Mouse (Mus musculus): Measurements from ENCODE around the gene Osbpl7. TPM values are rescaled to one million over a fixed set of nuclear protein-coding genes. Genes with fewer than 3 reads are reported as not detected.

The Osbpl7 gene
- polyA plus RNA-seq, 1 experiment from 2014 or later, result 10.1 TPM

DNA sequence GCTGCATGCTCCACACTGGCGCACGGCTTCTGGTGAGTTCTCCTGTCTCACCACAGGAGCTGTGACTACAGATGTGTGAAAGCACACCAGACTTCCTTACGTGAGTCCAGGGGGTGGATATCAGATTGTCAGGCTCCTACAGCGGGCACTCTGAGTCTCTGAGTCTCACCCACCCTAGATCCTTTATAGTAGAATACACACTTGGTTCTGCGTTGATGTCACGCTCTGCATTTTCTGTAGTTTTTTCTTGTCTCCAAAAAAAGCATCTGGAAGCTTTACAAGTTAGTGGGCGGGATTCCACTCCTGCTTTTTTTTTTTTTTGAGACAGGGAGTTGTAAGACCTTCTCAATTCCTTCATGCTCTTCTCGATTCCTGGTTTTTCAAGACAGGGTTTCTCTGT lies 5.5 kb upstream of the Osbpl7 start:
- Histone ChIP-seq H3K4me2 (replicated peaks) (no peak overlapping the region), H3K27me3 (no peaks in the 10 kb centered on the region), H3K27ac (no peak overlapping the region), H3K4me1 (peaks cover 14% of the 10 kb centered on the region), H3K36me3 (peaks cover 46% of the 10 kb centered on the region), H3K9ac (no peak overlapping the region), H3K4me3 (no peak overlapping the region), H3K9me3 (no peaks in the 10 kb centered on the region)
- ATAC-seq (ENCODE audit: low FRiP score, low read depth), result no peak
- 93% methylated on average over 8 of the region's 8 CpGs for WGBS

- no peak for ATAC-seq (ENCODE audit: low FRiP score, low read depth)
- Histone ChIP-seq H3K9me3 (no peaks in the 10 kb centered on the region), H3K9ac (no peak overlapping the region)
Observed at GRCm38 (mm10) chr11:97045861-97046260, 4.6 kb upstream of the Osbpl7 start.

DNA sequence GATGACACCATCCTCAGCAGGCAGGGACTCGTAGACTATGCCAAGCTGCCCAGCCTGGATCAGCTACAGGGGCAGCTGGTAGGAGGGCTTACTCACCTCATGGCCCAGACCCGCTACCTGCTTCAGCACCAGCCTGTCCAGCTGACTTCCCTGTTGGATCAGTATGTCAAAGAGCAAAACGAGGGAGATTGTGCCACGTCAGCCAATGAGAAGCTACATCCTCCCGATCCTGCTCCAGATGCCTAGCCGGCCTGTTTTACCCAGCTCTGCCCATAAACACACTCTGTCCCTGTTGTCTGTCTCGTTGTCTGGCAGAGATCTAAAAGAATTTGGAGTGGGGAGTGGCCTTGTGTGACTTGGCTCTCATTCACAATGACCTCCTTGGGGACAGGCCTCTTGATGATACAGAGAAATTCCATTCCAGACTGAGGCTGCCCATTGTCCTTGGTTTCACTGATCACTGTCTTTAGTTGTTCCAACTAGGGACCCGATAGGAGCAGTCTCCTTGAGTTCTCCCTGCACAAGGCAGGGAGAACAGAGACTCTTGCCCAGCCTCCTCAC lies 2.3 kb upstream of the Osbpl7 start:
- no peak overlapping the region for H3K4me2 ChIP-seq (replicated peaks)
- peaks cover 54% of the 10 kb centered on the region for H3K36me3 ChIP-seq
- H3K9me3 ChIP-seq, result no peaks in the 10 kb centered on the region
- no peak for ATAC-seq (ENCODE audit: low FRiP score, low read depth)
- H3K9ac ChIP-seq, result no peak overlapping the region
- H3K27ac ChIP-seq, result no peak overlapping the region
- WGBS, result 82% methylated on average over 8 of the region's 8 CpGs
- no peak overlapping the region for H3K4me3 ChIP-seq
- no peaks in the 10 kb centered on the region for H3K27me3 ChIP-seq
- H3K4me1 ChIP-seq, result peaks cover 21% of the 10 kb centered on the region

More at GRCm38 (mm10) chr11:97045861-97046260, 4.6 kb upstream of the Osbpl7 start:
- Histone ChIP-seq H3K4me3 (no peak overlapping the region), H3K4me2 (replicated peaks) (no peak overlapping the region), H3K27me3 (no peaks in the 10 kb centered on the region), H3K27ac (no peak overlapping the region), H3K36me3 (peaks cover 46% of the 10 kb centered on the region), H3K4me1 (peaks cover 17% of the 10 kb centered on the region)
- WGBS, result 83% methylated on average over 7 of the region's 7 CpGs

- Histone ChIP-seq H3K4me1 (peaks cover 21% of the 10 kb centered on the region), H3K27me3 (no peaks in the 10 kb centered on the region), H3K9ac (no peak overlapping the region), H3K4me3 (no peak overlapping the region), H3K36me3 (peaks cover 56% of the 10 kb centered on the region), H3K9me3 (no peaks in the 10 kb centered on the region), H3K27ac (no peak overlapping the region), H3K4me2 (replicated peaks) (no peak overlapping the region)
- 66% methylated on average over 6 of the region's 6 CpGs for WGBS
- no peak for ATAC-seq (ENCODE audit: low FRiP score, low read depth)
Observed at GRCm38 (mm10) chr11:97049492-97050085, 839 bp upstream of the Osbpl7 start.

- H3K36me3 ChIP-seq, result peaks cover 58% of the 10 kb centered on the region
- H3K27ac ChIP-seq, result no peak overlapping the region; the same call in 1 of the 2 replicates
- no peaks in the 10 kb centered on the region for H3K27me3 ChIP-seq
- H3K9me3 ChIP-seq, result no peaks in the 10 kb centered on the region
- no peak for ATAC-seq (ENCODE audit: low FRiP score, low read depth)
- peak overlapping the region; percentile 90 for H3K9ac ChIP-seq
- H3K4me2 ChIP-seq (replicated peaks), result peak overlapping the region; percentile 97
- H3K4me3 ChIP-seq, result peak overlapping the region; percentile 82
- 28% methylated on average over 13 of the region's 13 CpGs for WGBS
- peaks cover 21% of the 10 kb centered on the region for H3K4me1 ChIP-seq
Observed at GRCm38 (mm10) chr11:97050944-97051586, 637 bp downstream of the Osbpl7 start.

GRCm38 (mm10) chr11:97052219-97052646 lies 1.8 kb downstream of the Osbpl7 start:
- WGBS, result 23% methylated on average over 11 of the region's 11 CpGs
- H3K9me3 ChIP-seq, result no peaks in the 10 kb centered on the region
- H3K36me3 ChIP-seq, result peaks cover 62% of the 10 kb centered on the region
- no peak for ATAC-seq (ENCODE audit: low FRiP score, low read depth)
- no peaks in the 10 kb centered on the region for H3K27me3 ChIP-seq
- peaks cover 21% of the 10 kb centered on the region for H3K4me1 ChIP-seq
- no peak overlapping the region for H3K27ac ChIP-seq
- H3K4me2 ChIP-seq (replicated peaks), result peak overlapping the region; percentile 97
- H3K9ac ChIP-seq, result peak overlapping the region; percentile 90
- H3K4me3 ChIP-seq, result peak overlapping the region; percentile 82; the same call in 1 of the 2 replicates

DNA sequence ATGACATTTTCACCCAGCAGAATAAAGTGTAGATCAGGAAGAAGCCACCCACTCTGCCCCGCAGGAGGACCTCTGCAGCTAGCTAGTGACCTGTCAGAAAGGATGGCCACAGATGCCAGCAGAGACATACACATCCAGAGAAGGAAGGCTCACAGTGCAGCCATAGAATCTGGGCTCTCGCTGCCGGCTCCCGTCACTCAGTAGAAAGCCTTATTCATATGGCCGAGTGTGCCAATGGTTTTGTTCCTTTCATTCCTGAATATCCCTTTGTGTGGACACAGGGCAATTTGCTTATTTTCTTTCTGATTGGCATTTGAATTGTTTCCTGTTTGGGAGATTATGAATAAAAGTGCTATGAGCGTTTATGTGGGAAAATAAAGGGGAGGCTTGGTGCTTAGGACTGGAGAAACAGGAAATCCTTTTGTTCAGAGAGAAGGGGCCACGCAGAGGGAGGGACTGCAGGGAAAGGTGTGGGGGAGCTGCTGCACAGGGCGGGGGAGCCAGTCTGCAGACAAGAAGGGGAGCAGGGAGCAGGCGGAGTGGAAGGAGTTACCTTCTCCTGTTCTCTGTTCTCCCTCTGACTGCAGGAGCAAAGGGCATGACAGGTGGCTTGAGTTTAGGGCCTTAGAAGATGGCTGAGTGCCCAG lies 13.0 kb downstream of the Osbpl7 start:
- WGBS, result 69% methylated on average over 9 of the region's 9 CpGs
- Histone ChIP-seq H3K9ac (0 out of 2 replicates have a peak overlapping the region, but pooled peaks have one; percentile 26), H3K27me3 (no peaks in the 10 kb centered on the region), H3K9me3 (no peaks in the 10 kb centered on the region), H3K36me3 (peaks cover 59% of the 10 kb centered on the region), H3K4me3 (no peak overlapping the region), H3K4me1 (no peaks in the 10 kb centered on the region), H3K27ac (no peak overlapping the region), H3K4me2 (replicated peaks) (no peak overlapping the region)
- ATAC-seq (ENCODE audit: low FRiP score, low read depth), result no peak

GRCm38 (mm10) chr11:97063921-97064295 lies 13.5 kb downstream of the Osbpl7 start:
- Histone ChIP-seq H3K27me3 (no peaks in the 10 kb centered on the region), H3K36me3 (peaks cover 61% of the 10 kb centered on the region), H3K27ac (no peak overlapping the region), H3K9me3 (no peaks in the 10 kb centered on the region), H3K4me1 (no peaks in the 10 kb centered on the region), H3K4me3 (no peak overlapping the region), H3K4me2 (replicated peaks) (no peak overlapping the region), H3K9ac (no peak overlapping the region)
- ATAC-seq (ENCODE audit: low FRiP score, low read depth), result no peak
- WGBS, result 83% methylated on average over 3 of the region's 3 CpGs

- WGBS, result 90% methylated on average over 12 of the region's 12 CpGs
Observed at GRCm38 (mm10) chr11:97065538-97066295, 15.3 kb downstream of the Osbpl7 start.

GRCm38 (mm10) chr11:97066656-97067360 lies 16.4 kb downstream of the Osbpl7 start:
- no peak overlapping the region for H3K4me3 ChIP-seq
- no peak overlapping the region for H3K4me2 ChIP-seq (replicated peaks)
- 46% methylated on average over 22 of the region's 22 CpGs for WGBS
- H3K27me3 ChIP-seq, result no peaks in the 10 kb centered on the region
- no peaks in the 10 kb centered on the region for H3K4me1 ChIP-seq
- H3K9me3 ChIP-seq, result no peaks in the 10 kb centered on the region
- ATAC-seq (ENCODE audit: low FRiP score, low read depth), result peak; percentile 46; the same call in 1 of the 2 replicates
- peaks cover 39% of the 10 kb centered on the region for H3K36me3 ChIP-seq
- no peak overlapping the region for H3K9ac ChIP-seq
- no peak overlapping the region for H3K27ac ChIP-seq

More at GRCm38 (mm10) chr11:97065538-97066295, 15.3 kb downstream of the Osbpl7 start:
- H3K9me3 ChIP-seq, result no peaks in the 10 kb centered on the region
- ATAC-seq (ENCODE audit: low FRiP score, low read depth), result no peak
- no peak overlapping the region for H3K4me2 ChIP-seq (replicated peaks)
- no peak overlapping the region for H3K27ac ChIP-seq
- no peaks in the 10 kb centered on the region for H3K4me1 ChIP-seq
- H3K4me3 ChIP-seq, result no peak overlapping the region
- peaks cover 49% of the 10 kb centered on the region for H3K36me3 ChIP-seq
- no peak overlapping the region for H3K9ac ChIP-seq
- no peaks in the 10 kb centered on the region for H3K27me3 ChIP-seq

DNA sequence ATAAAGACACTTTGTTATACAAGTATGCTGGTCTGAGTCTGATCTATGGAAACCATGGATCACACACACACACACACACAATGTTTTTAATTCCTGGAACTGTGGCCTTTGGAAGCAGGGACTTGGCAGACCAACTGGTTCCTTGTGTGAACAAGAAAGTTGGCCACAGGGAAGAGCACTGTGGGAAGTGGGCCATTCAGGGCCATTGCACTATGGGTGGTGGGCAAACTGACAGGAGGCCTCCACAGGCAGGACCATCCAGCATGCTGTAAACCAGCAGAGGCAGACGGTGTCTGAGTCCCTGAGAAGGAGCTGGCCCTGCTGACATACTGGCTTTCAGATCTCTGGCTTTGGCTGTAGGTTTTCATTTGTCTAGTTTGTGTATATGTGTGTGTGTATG lies 18.9 kb downstream of the Osbpl7 start:
- H3K27ac ChIP-seq, result no peak overlapping the region
- H3K4me1 ChIP-seq, result no peaks in the 10 kb centered on the region
- no peaks in the 10 kb centered on the region for H3K9me3 ChIP-seq
- 63% methylated on average over 1 of the region's 1 CpGs for WGBS
- ATAC-seq (ENCODE audit: low FRiP score, low read depth), result no peak
- no peak overlapping the region; the same call in 1 of the 2 replicates for H3K9ac ChIP-seq
- H3K4me2 ChIP-seq (replicated peaks), result no peak overlapping the region
- no peaks in the 10 kb centered on the region for H3K27me3 ChIP-seq
- H3K4me3 ChIP-seq, result no peak overlapping the region
- H3K36me3 ChIP-seq, result peaks cover 34% of the 10 kb centered on the region

All from limb, embryonic 13.5 days (tissue).